Mouse (Mus musculus): ENCODE results near the gene Paqr8. TPM values are rescaled to one million over a fixed set of nuclear protein-coding genes. Genes with fewer than 3 reads are reported as not detected.

Paqr8 gene
- total and polyA plus RNA-seq, 3 experiments, result 0.46 to 1.8 TPM; not detected in 1

GRCm38 (mm10) chr1:20939046-20939445 lies 48.6 kb downstream of the Paqr8 start:
- DNase-seq (ENCODE audit: low read depth, low spot score), result peak; percentile 73
- no peak overlapping the region for H3K4me3 ChIP-seq (ENCODE audit: control insufficient read depth in 1 of 2, insufficient read depth in 1 of 2, low read depth in 2 of 2, low read length in 2 of 2)
- peaks cover 0 to 6% of the 10 kb centered on the region in 2 experiments; a peak in 2 of 4 replicates for H3K4me1 ChIP-seq (ENCODE audit: control insufficient read depth in 1 of 2, insufficient read depth in 2 of 2, low read length in 2 of 2)
- no peaks in the 10 kb centered on the region for H3K9me3 ChIP-seq (replicated peaks; ENCODE audit: insufficient read depth, low read length)
- H3K36me3 ChIP-seq (ENCODE audit: control insufficient read depth in 1 of 2, insufficient read depth in 2 of 2, low read length in 2 of 2), result peaks cover 0 to 2% of the 10 kb centered on the region in 2 experiments; a peak in 1 of 4 replicates
- no peak overlapping the region for H3K27ac ChIP-seq (ENCODE audit: control insufficient read depth, low read depth, low read length)
- TF ChIP-seq SMC3 (IDR thresholded peaks at IDR 0.05; ENCODE audit: low read depth, low read length) (peak; percentile 91), HCFC1 (IDR thresholded peaks at IDR 0.05; ENCODE audit: low read depth, low read length) (no peak), EP300 (IDR thresholded peaks at IDR 0.05; ENCODE audit: low read depth in 1 of 2, low read length in 2 of 2) (no peak), POLR2AphosphoS2 (IDR thresholded peaks at IDR 0.05; ENCODE audit: low read length) (no peak), CTCF (IDR thresholded peaks at IDR 0.05 in 2 of 3, conservative IDR thresholded peaks at IDR 0.05 in 1 of 3; ENCODE audit: control insufficient read depth in 1 of 3, insufficient read depth in 1 of 3, low read depth in 2 of 3, low read length in 3 of 3, poor library complexity in 1 of 3, severe bottlenecking in 1 of 3) (peak; percentile 58 to 82 (median 78)), RAD21 (IDR thresholded peaks at IDR 0.05; ENCODE audit: low read depth, low read length) (peak; percentile 82), ZNF384 (IDR thresholded peaks at IDR 0.05; ENCODE audit: low read depth, low read length) (peak; percentile 54; the same call in 1 of the 2 replicates), ZC3H11A (IDR thresholded peaks at IDR 0.05; ENCODE audit: low read depth, low read length) (peak; percentile 88), UBTF (IDR thresholded peaks at IDR 0.05; ENCODE audit: borderline replicate concordance, insufficient read depth, low read depth, low read length) (no peak)
- H3K27me3 ChIP-seq (ENCODE audit: control insufficient read depth in 1 of 2, insufficient read depth in 2 of 2, low read length in 2 of 2), result no peaks in the 10 kb centered on the region; a peak in 1 of 4 replicates
- H3K9ac ChIP-seq (ENCODE audit: control insufficient read depth, low read depth, low read length, poor library complexity, severe bottlenecking), result no peak overlapping the region
- H3K79me2 ChIP-seq (ENCODE audit: control insufficient read depth, insufficient read depth, low read length, poor library complexity), result no peaks in the 10 kb centered on the region

GRCm38 (mm10) chr1:20940151-20940550 lies 49.7 kb downstream of the Paqr8 start:
- H3K4me1 ChIP-seq (ENCODE audit: control insufficient read depth in 1 of 2, insufficient read depth in 2 of 2, low read length in 2 of 2), result peaks cover 0 to 6% of the 10 kb centered on the region in 2 experiments; a peak in 2 of 4 replicates
- peaks cover 0 to 2% of the 10 kb centered on the region in 2 experiments; a peak in 1 of 4 replicates for H3K36me3 ChIP-seq (ENCODE audit: control insufficient read depth in 1 of 2, insufficient read depth in 2 of 2, low read length in 2 of 2)
- no peaks in the 10 kb centered on the region for H3K79me2 ChIP-seq (ENCODE audit: control insufficient read depth, insufficient read depth, low read length, poor library complexity)
- TF ChIP-seq MAX (IDR thresholded peaks at IDR 0.05; ENCODE audit: low read length) (no peak), SIN3A (IDR thresholded peaks at IDR 0.05; ENCODE audit: low read length) (no peak), MYC (IDR thresholded peaks at IDR 0.05; ENCODE audit: low read depth, low read length) (no peak), ETS1 (IDR thresholded peaks at IDR 0.05; ENCODE audit: low read depth, low read length) (no peak), RAD21 (IDR thresholded peaks at IDR 0.05; ENCODE audit: low read depth, low read length) (no peak), USF2 (IDR thresholded peaks at IDR 0.05; ENCODE audit: borderline replicate concordance in 1 of 2, insufficient read depth in 1 of 2, low read depth in 1 of 2, low read length in 2 of 2) (no peak), POLR2A (IDR thresholded peaks at IDR 0.05; ENCODE audit: control insufficient read depth in 1 of 2, insufficient read depth in 1 of 2, low read depth in 1 of 2, low read length in 2 of 2, poor library complexity in 1 of 2) (no peak), CHD1 (IDR thresholded peaks at IDR 0.05; ENCODE audit: low read depth, low read length) (no peak), MAZ (IDR thresholded peaks at IDR 0.05; ENCODE audit: low read depth, low read length) (no peak), NRF1 (IDR thresholded peaks at IDR 0.05; ENCODE audit: insufficient read depth, low read depth, low read length, poor library complexity, severe bottlenecking) (no peak), ZNF384 (IDR thresholded peaks at IDR 0.05; ENCODE audit: low read depth, low read length) (no peak), E2F4 (IDR thresholded peaks at IDR 0.05; ENCODE audit: borderline replicate concordance, low read depth, low read length) (no peak), ZC3H11A (IDR thresholded peaks at IDR 0.05; ENCODE audit: low read depth, low read length) (no peak), MAFK (IDR thresholded peaks at IDR 0.05; ENCODE audit: borderline replicate concordance, low read depth, low read length) (no peak), USF1 (IDR thresholded peaks at IDR 0.05; ENCODE audit: low read depth, low read length) (no peak)
- no peak overlapping the region for H3K4me3 ChIP-seq (ENCODE audit: control insufficient read depth in 1 of 2, insufficient read depth in 1 of 2, low read depth in 2 of 2, low read length in 2 of 2)
- no peak overlapping the region for H3K9ac ChIP-seq (ENCODE audit: control insufficient read depth, low read depth, low read length, poor library complexity, severe bottlenecking)
- no peak for DNase-seq (ENCODE audit: low read depth, low spot score)
- no peak overlapping the region for H3K27ac ChIP-seq (ENCODE audit: control insufficient read depth, low read depth, low read length)
- H3K9me3 ChIP-seq (replicated peaks; ENCODE audit: insufficient read depth, low read length), result no peaks in the 10 kb centered on the region
- H3K27me3 ChIP-seq (ENCODE audit: control insufficient read depth in 1 of 2, insufficient read depth in 2 of 2, low read length in 2 of 2), result no peaks in the 10 kb centered on the region; a peak in 1 of 4 replicates
